Mouse (Mus musculus): ENCODE results near the gene Gphb5.

- TF ChIP-seq EP300 (IDR thresholded peaks at IDR 0.05; ENCODE audit: insufficient read depth, low read depth, low read length) (no peak), CTCF (IDR thresholded peaks at IDR 0.05; ENCODE audit: low read depth, low read length) (no peak), POLR2A (IDR thresholded peaks at IDR 0.05; ENCODE audit: insufficient read depth, low read length) (no peak)
These were observed at the start of gene Gphb5 for GRCm38 (mm10) chr12:75416681-75417080.

Measured in ES-Bruce4 (cell line).